Mouse (Mus musculus) B cell, adult 2 months (primary cell): Measurements from ENCODE around the gene Mybph.
"Not testable (repeated sequence)": the region's sequence is repeated elsewhere in the genome, so short reads cannot be mapped to it uniquely, and the experiment has no call there.

Experiments used
- DNase-seq, 2 experiments: peaks; one replicate each; pipeline ENCODE4 v3.0.0; 2022

The Mybph gene

GRCm38 (mm10) chr1:134234455-134235390 is 41.5 kb downstream of the Mybph start:
- DNase-seq = no peak

DNA sequence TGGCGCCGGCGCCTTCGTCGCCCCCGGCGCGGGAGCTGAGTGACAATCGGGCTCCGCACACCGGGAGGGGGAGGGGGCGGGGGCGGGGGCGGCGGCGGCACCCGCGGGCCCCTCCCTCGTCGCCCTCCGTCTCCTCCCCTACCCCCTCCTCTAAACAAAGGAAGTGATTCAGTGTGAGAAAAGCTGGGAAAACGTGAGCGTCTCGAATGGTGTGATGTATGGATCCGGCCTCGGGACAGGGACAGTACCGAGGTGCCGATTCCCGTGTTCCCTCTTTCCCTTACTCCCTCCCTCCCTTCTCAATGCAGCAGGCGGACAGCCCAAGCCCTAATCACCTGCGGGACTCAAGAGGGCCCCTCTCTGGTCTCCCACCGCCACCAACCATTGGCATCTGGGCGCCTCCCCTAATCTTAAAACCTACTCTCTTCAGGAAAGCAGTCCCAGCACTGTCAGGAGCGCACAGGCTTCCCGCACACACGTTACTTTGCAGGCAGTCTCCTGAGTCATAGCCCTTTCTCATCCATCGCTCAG is 42.2 kb downstream of the Mybph start, which contains the start of gene Adora1:
Gene Adora1, minus strand, starts transcription at position 41 of the 531 bp plus-strand sequence.
- no peak for DNase-seq

GRCm38 (mm10) chr1:134236142-134236541 is 42.9 kb downstream of the Mybph start:
- DNase-seq = no peak

DNA sequence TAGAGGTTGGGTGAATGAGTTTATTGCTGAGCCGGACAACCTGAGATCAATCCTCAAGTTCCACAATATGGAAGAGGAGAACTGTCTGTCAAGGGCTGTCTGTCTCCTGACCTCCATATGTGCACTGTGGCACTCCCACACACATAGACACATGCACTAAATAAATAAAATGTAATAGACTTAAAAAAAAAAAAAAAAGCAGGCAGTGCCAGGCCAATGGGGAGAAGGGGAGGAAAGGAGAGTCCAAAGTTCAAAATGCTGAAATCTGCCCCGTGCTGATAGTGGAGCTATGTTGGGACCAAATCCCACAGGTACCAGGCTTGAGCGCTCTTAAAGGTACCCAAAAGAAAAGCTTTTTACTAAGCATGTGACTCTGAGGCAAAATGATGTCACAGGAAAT is 44.2 kb downstream of the Mybph start:
- no peak for DNase-seq

DNA sequence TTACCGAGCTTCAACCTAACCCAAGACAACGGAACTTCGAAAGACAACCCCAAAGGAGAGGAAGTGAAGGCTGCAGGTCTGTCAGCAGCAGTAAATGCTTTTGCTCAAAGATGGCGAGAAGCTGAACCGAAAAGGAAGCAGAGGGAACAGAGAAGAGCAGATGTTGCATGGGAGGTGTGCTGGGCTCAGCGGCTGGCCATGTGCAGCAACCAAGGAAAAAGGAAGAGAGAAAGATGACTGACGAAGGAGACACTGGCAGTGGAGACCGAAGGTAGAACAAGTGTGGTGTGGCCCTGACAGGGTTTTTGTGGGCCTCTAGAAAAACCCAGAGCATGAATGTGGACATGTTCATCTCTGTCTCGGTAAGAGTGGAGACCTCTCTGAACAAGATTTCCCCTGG is 47.5 kb downstream of the Mybph start:
- DNase-seq = no peak

- DNase-seq = no peak
Observed at GRCm38 (mm10) chr1:134241298-134241697, 48.0 kb downstream of the Mybph start.

DNA sequence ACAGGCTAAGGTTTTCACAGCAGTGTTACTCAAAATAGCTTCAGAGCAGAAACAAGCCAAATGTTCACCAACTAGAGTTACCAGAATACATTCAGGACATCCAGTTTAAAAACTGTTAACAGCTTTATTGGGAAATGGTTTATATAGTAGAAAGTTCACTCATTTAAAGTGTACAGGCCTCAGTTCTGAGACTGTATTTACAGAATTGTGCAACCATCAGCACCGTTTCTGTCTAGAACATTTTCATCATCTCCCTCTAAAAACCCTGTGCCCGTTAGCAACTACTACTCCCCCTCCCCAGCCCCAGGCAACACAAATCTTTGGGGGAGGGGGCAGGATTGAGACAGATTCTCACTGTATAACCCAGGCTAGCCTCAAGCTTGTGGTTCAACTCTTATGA is 49.0 kb downstream of the Mybph start:
- no peak for DNase-seq

DNA sequence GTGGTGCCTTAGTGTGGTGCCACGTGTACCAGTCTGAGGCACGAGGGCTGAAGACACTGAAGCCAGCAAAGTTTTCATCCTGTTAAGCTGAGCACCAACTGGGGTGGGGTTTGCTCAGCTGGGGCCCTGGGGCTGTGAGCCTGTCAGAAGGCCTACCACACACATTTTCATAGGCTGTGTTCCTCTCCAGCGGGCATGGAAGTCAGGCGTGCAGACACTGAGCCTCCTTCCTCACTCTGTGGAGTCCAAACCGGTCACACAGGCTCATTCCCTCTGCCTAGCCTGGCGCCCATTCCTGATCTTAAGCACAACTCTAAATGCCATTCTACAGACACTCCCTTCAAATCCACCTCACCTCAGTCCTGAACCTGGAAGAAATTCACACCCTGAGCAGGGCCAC is 50.3 kb downstream of the Mybph start:
- DNase-seq = no peak

DNA sequence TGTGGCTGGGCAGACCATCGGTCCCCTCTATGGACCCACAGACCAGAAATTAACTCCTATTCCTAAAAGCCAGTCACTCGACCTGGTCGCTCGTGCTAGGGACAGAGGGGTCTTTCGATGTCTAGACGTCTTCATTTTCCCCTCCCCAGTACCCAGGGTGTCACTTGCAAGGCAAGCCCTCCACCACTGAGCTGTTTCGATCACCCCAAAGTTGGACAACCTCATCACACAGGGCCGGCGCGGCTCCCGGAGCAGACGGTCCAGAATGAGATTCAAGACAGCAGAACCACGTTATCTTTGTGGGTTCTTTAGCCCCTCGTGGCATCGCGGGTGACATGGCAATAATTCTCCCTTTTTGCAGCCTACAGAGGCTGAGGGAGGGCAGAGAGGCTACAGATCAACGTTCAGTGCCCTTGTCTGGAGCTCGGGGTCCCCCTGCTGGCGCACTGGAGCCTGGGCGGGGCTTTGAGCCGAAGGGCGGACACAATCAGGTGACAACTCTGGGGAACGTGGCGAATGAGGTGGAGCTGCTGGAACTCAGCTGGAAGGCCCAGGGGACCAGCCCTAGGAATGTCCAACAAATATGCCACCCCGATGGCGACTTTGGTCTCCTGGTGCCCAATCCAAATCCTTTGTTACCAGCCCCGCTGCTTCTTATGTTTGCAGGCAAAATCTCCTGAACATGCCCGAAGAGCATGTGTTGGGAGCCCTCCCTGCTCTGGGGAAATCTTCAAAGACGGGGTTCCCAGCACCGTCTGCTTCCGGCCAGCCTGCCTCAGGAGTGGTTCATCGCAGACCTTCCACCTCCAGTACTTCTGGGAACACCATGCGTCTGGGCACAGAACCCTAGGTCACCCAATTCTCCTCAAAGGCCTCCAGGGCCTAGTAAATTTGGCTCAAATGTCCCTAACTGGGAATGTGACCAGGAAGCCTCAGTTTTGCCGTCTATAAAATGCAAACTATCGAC is 51.0 kb downstream of the Mybph start:
- DNase-seq = peak; percentile 88 to 91

DNA sequence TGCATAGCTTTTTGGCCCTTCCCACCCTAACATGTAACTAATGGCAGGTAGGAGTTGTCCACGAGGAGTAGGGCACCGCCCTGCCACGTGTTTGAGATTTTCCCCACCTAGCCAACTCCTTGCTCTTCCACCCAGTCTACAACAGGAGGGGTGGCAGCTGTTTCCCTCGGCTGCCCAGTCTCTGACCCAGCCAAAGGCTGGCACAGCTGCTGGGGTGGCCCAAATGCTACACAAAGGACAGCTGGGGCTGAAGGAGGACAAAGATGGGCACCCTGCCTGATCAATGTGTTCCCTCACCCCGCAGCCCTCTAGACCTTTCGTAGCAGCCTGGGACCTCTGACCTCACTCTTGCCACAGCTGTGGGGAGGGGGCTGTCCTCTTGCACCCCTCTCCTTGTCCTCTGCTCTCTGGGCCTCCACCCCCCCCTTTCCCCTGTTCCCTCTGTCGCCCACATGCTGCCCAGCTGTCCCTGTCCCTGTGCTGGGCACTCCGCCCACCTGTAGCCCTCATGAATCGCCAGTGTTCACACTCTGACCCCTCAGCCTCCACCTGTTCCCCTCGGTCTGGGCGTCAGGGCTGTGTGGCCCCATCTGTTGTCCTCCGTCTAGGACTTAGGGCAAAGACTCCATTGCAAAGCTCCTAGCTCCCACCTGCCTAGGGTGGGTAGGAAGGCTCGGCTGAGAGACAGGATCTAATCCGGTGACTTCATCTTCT is 51.9 kb downstream of the Mybph start:
- DNase-seq = no peak

- DNase-seq = no peak
Observed at GRCm38 (mm10) chr1:134246590-134246989, 53.3 kb downstream of the Mybph start.

GRCm38 (mm10) chr1:134249681-134250080 is 56.4 kb downstream of the Mybph start:
- DNase-seq = not testable (repeated sequence)
